In the genomic region with DNA sequence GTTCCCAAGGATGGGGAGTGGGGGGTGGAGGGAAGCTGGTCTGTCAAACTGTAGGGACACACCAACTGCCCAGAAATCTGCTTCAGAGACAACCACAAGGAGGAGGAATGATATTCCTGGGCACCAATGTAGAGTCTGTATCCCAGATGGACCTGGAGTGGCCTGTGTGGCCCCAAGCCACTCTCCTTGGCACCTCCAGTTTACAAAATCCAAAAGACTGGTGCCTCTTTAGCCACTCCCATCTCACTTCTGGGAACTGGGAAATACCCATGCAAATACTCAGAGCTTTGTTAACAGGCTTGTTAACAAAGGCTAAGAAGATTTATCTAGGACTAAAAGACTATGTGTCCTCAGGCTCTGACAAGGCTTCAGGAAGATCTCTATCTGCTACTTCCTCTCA, we compare ENCODE assay signal across 10 mouse cellular contexts. TPM values are rescaled to one million over a fixed set of nuclear protein-coding genes. Genes with fewer than 3 reads are reported as not detected.
DNase-seq lines count a peak whose midpoint lies in the region; ATAC-seq and TF ChIP-seq lines count a peak whose summit lies in the region.
"Had no signal": no experiment of that assay in that cellular context is flagged by ENCODE, and none has a peak within 500 bp of the region (broad histone marks: within the 10 kb centered on the region; RNA-seq: fewer than 3 reads in every experiment).

No protein-coding gene starts in this region.

- ATAC-seq in forebrain, postnatal 0 days: no peak
- ATAC-seq in lung, embryonic 15.5 days (ENCODE audit: borderline replicate concordance, extremely low read depth, low FRiP score, low TSS enrichment): peak; percentile 28; the same call in 1 of the 2 replicates
- peak; percentile 28 for ATAC-seq in liver, embryonic 16.5 days (ENCODE audit: low read depth)
- ATAC-seq in megakaryocyte progenitor cell, adult 5-6 weeks (replicated peaks; ENCODE audit: poor library complexity): no peak

- H3K27me3 ChIP-seq in forebrain, embryonic 10.5 days (ENCODE audit: poor library complexity, severe bottlenecking): no peaks in the 10 kb centered on the region
- no peaks in the 10 kb centered on the region for H3K27me3 ChIP-seq in forebrain, postnatal 0 days (ENCODE audit: insufficient read depth, low read length)
- no peaks in the 10 kb centered on the region for H3K27me3 ChIP-seq in lung, embryonic 15.5 days
- no peaks in the 10 kb centered on the region for H3K27me3 ChIP-seq in liver, embryonic 16.5 days (ENCODE audit: control insufficient read depth, insufficient read depth, low read depth, low read length)

- H3K27ac ChIP-seq in forebrain, embryonic 10.5 days: peak overlapping the region; percentile 63
- no peak overlapping the region for H3K27ac ChIP-seq in forebrain, postnatal 0 days (ENCODE audit: low read depth, low read length)
- H3K27ac ChIP-seq in lung, embryonic 15.5 days: peak overlapping the region; percentile 90
- H3K27ac ChIP-seq in embryonic fibroblast, embryonic 13.5 days (ENCODE audit: insufficient read depth, low read length): peak overlapping the region; percentile 91
- H3K27ac ChIP-seq in liver, embryonic 16.5 days (ENCODE audit: low read length): peak overlapping the region; percentile 97

- no peak for TF ChIP-seq CTCF in forebrain, postnatal 0 days (IDR thresholded peaks at IDR 0.05; ENCODE audit: low read depth)
- TF ChIP-seq CTCF in embryonic fibroblast, embryonic 13.5 days (IDR thresholded peaks at IDR 0.05; ENCODE audit: borderline replicate concordance, insufficient read depth, low read length): no peak

- no peak overlapping the region for H3K4me3 ChIP-seq in forebrain, embryonic 10.5 days
- no peak overlapping the region for H3K4me3 ChIP-seq in forebrain, postnatal 0 days (ENCODE audit: low read depth, low read length)
- no peak overlapping the region for H3K4me3 ChIP-seq in lung, embryonic 15.5 days
- H3K4me3 ChIP-seq in embryonic fibroblast, embryonic 13.5 days (ENCODE audit: insufficient read depth, low read length): no peak overlapping the region
- H3K4me3 ChIP-seq in liver, embryonic 16.5 days (ENCODE audit: low read depth, low read length): peak overlapping the region; percentile 15

- DNase-seq in forebrain, embryonic 10.5 days (ENCODE audit: extremely low spot score, low spot score): no peak
- no peak for DNase-seq in forebrain, postnatal 0 days
- no peak for DNase-seq in lung, postnatal 10 days
- DNase-seq in layer of hippocampus, postnatal 14 days (ENCODE audit: low spot score in 2 of 2): no peak
- DNase-seq: adrenal gland, postnatal 36 days; kidney, postnatal 10 days had no signal

- peaks cover 17% of the 10 kb centered on the region for H3K4me1 ChIP-seq in forebrain, embryonic 10.5 days
- peaks cover 4% of the 10 kb centered on the region; the same call in 1 of the 2 replicates for H3K4me1 ChIP-seq in forebrain, postnatal 0 days (ENCODE audit: insufficient read depth)
- H3K4me1 ChIP-seq in lung, embryonic 15.5 days: peaks cover 34% of the 10 kb centered on the region
- peaks cover 28% of the 10 kb centered on the region for H3K4me1 ChIP-seq in embryonic fibroblast, embryonic 13.5 days (ENCODE audit: control insufficient read depth, insufficient read depth, low read length)
- H3K4me1 ChIP-seq in liver, embryonic 16.5 days (ENCODE audit: control insufficient read depth, low read depth, low read length): peaks cover 79% of the 10 kb centered on the region

- H3K9me3 ChIP-seq in forebrain, embryonic 10.5 days: no peaks in the 10 kb centered on the region
- no peaks in the 10 kb centered on the region for H3K9me3 ChIP-seq in forebrain, postnatal 0 days (ENCODE audit: low read length)
- no peaks in the 10 kb centered on the region for H3K9me3 ChIP-seq in lung, embryonic 15.5 days
- H3K9me3 ChIP-seq in liver, embryonic 16.5 days (replicated peaks; ENCODE audit: control insufficient read depth, low read length): no peaks in the 10 kb centered on the region

- H3K4me2 ChIP-seq in forebrain, postnatal 0 days (ENCODE audit: low read depth): no peak overlapping the region
- H3K4me2 ChIP-seq in lung, embryonic 15.5 days: no peak overlapping the region
- peak overlapping the region; percentile 66 for H3K4me2 ChIP-seq in liver, embryonic 16.5 days (ENCODE audit: low read depth, low read length)

- no peak overlapping the region for H3K9ac ChIP-seq in forebrain, postnatal 0 days
- no peak overlapping the region for H3K9ac ChIP-seq in lung, embryonic 15.5 days
- peak overlapping the region; percentile 46 for H3K9ac ChIP-seq in liver, embryonic 16.5 days (ENCODE audit: low read depth, low read length)

- TF ChIP-seq POLR2A in embryonic fibroblast, embryonic 13.5 days (IDR thresholded peaks at IDR 0.05; ENCODE audit: low read depth, low read length): no peak; the same call in 1 of the 2 replicates

- peaks cover 66% of the 10 kb centered on the region for H3K36me3 ChIP-seq in forebrain, embryonic 10.5 days (replicated peaks)
- H3K36me3 ChIP-seq in forebrain, postnatal 0 days (ENCODE audit: insufficient read depth): peaks cover 9% of the 10 kb centered on the region
- peaks cover 17% of the 10 kb centered on the region for H3K36me3 ChIP-seq in lung, embryonic 15.5 days
- 0 out of 2 replicates have a peak, but pooled peaks cover 4% of the 10 kb centered on the region for H3K36me3 ChIP-seq in liver, embryonic 16.5 days (ENCODE audit: control insufficient read depth, insufficient read depth)

RNA-seq across cellular contexts. Expression of gene Rnf216, which starts 54.1 kb away (rescaled TPM):
- 44.4 and 48.0 TPM in 2 replicates for polyA plus RNA-seq in forebrain, embryonic 10.5 days (2016; fragmentation: Nextera tagmentation; extraction: Ambion mirVana)
- total RNA-seq in forebrain, postnatal 0 days (2014; rRNA removed): 35.2 and 41.0 TPM in 2 replicates
- polyA plus RNA-seq in forebrain, postnatal 0 days (2015; fragmentation: Nextera tagmentation; extraction: Ambion mirVana): 25.9 and 29.3 TPM in 2 replicates
- 33.5 and 37.6 TPM in 2 replicates for polyA plus RNA-seq in lung, embryonic 15.5 days (2015; fragmentation: Nextera tagmentation; extraction: Ambion mirVana)
- polyA plus RNA-seq in embryonic fibroblast, embryonic 13.5 days (2011; ENCODE audit: insufficient read length, low read depth, missing spikeins): 28.6 and 36.3 TPM in 2 replicates
- 14.3 and 14.6 TPM in 2 replicates for polyA plus RNA-seq in liver, embryonic 16.5 days (2015; fragmentation: Nextera tagmentation; extraction: Ambion mirVana)
- total RNA-seq in layer of hippocampus, postnatal 14 days (2021): 10 to 100 TPM; 46.4 to 47.4 TPM
- total RNA-seq in megakaryocyte progenitor cell, adult 5-6 weeks (2015): 43.8 and 53.6 TPM in 2 replicates
- total RNA-seq in megakaryocyte progenitor cell, adult 5-6 weeks (2017): 38.2 and 40.9 TPM in 2 replicates

Comparison
In these comparisons a context has a peak if more than half of its experiments do, and no peak if none do; other contexts are left out.
1. ATAC-seq: peak in lung, embryonic 15.5 days (single experiment) and liver, embryonic 16.5 days (single experiment); none in forebrain, postnatal 0 days (single experiment) and megakaryocyte progenitor cell, adult 5-6 weeks (single experiment).